Mouse (Mus musculus) liver, embryonic 16.5 days (tissue): ENCODE measurements around the gene Stbd1. TPM values are rescaled to one million over a fixed set of nuclear protein-coding genes. Genes with fewer than 3 reads are reported as not detected.

Experiments used
- ATAC-seq: fragments of 200-750 bp; cut with Nextera tagmentation; 2 replicates; pipeline ENCODE4 v1.8.0; 2017; ENCODE audit warnings: low read depth, mild to moderate bottlenecking, moderate number of reproducible peaks, moderate library complexity
- H3K27ac ChIP-seq: fragments of 300-500 bp; sonication (generic); 2 replicates; pipeline ENCODE4 v1.5.1; 2014; ENCODE audit warnings: mild to moderate bottlenecking, low read length
- H3K27me3 ChIP-seq: fragments of 300-500 bp; sonication (generic); 2 replicates; pipeline ENCODE4 v1.6.1; 2014; ENCODE audit warnings: low read depth, low read length, mixed read lengths; ENCODE audit not compliant: control insufficient read depth, insufficient read depth
- H3K36me3 ChIP-seq: fragments of 300-500 bp; sonication (generic); 2 replicates; pipeline ENCODE4 v1.6.1; 2014; ENCODE audit warnings: mild to moderate bottlenecking; ENCODE audit not compliant: control insufficient read depth, insufficient read depth
- H3K4me1 ChIP-seq: fragments of 300-500 bp; sonication (generic); 2 replicates; pipeline ENCODE4 v1.6.1; 2014; ENCODE audit warnings: low read depth, low read length, mixed read lengths; ENCODE audit not compliant: control insufficient read depth
- H3K4me2 ChIP-seq: fragments of 300-500 bp; sonication (generic); 2 replicates; pipeline ENCODE4 v1.6.1; 2014; ENCODE audit warnings: low read depth, low read length, mixed read lengths
- H3K4me3 ChIP-seq: fragments of 300-500 bp; sonication (generic); 2 replicates; pipeline ENCODE4 v1.5.1; 2014; ENCODE audit warnings: low read depth, mild to moderate bottlenecking, low read length
- H3K9ac ChIP-seq: fragments of 300-500 bp; sonication (generic); 2 replicates; pipeline ENCODE4 v1.6.1; 2014; ENCODE audit warnings: low read depth, low read length
- H3K9me3 ChIP-seq: fragments of 300-500 bp; sonication (generic); replicated peaks from 2 replicates; pipeline ENCODE4 v1.6.1; 2016; ENCODE audit warnings: low read length; ENCODE audit not compliant: control insufficient read depth
- WGBS: fragments of 180-500 bp; shearing (Covaris S2); extraction: QIAGEN DNeasy Blood & Tissue Kit; methylation state at CpG from one replicate; pipeline ENCODE4 v1.1.7; 2014; ENCODE audit not compliant: insufficient replicate concordance; 5-methylcytosine and 5-hydroxymethylcytosine counted together
- polyA plus RNA-seq: library from polyadenylated mRNA; unstranded; fragments of >200 nt; fragmentation: Nextera tagmentation; extraction: Ambion mirVana; gene quantifications from 2 replicates; pipeline ENCODE4 v1.2.1, GENCODE M21; 2015

The Stbd1 gene
- polyA plus RNA-seq, 1 experiment from 2014 or later = 58.8 TPM

DNA sequence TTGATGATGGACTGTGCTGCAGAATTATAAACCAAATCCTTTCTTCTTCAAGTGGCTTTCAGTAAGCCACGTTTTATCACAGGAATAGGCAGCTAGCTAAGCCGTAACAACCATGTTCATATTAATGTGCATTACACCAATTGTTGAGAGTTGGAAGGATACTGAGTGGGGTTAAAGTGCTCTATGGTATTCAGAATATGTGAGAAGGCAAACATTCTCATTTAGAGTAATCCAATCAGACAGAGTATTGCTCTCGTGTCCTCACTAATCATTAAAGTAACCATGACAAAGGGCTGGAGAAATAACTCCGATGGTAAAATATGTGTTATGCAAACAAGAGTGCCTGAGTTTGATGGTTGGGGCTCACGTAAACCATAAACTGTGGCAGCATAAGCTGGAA is 19.0 kb downstream of the Stbd1 start:
- H3K4me1 ChIP-seq = no peaks in the 10 kb centered on the region
- no peaks in the 10 kb centered on the region for H3K9me3 ChIP-seq
- H3K9ac ChIP-seq = no peak overlapping the region
- no peak overlapping the region for H3K4me3 ChIP-seq
- no peak overlapping the region for H3K4me2 ChIP-seq
- no peaks in the 10 kb centered on the region for H3K36me3 ChIP-seq
- WGBS = 59% methylated on average over 5 of the region's 5 CpGs
- no peaks in the 10 kb centered on the region for H3K27me3 ChIP-seq
- H3K27ac ChIP-seq = no peak overlapping the region
- no peak for ATAC-seq

DNA sequence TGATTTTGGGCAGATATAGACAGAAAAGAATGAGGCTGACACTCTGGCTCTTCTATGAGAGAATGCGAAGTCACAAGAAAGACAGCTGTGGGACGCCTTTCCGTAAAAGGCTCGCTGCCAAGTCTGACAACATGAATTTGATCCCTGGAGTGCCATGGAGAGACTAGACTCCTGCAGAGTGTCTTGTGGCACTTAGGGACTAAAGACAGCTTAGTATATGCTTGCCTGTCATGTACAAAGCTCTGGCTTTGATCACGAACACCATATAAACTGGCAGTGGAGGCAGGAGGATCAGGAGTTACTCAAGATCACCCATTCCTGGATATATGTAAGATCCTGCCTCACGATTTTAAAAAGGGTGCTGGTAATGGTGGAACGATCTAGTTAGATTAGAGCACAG is 25.1 kb downstream of the Stbd1 start:
- H3K4me1 ChIP-seq = no peaks in the 10 kb centered on the region
- H3K36me3 ChIP-seq = no peaks in the 10 kb centered on the region
- H3K9ac ChIP-seq = no peak overlapping the region
- no peak overlapping the region for H3K4me2 ChIP-seq
- WGBS = 64% methylated on average over 7 of the region's 7 CpGs
- H3K9me3 ChIP-seq = no peaks in the 10 kb centered on the region
- no peak for ATAC-seq
- H3K27ac ChIP-seq = no peak overlapping the region
- H3K27me3 ChIP-seq = no peaks in the 10 kb centered on the region
- H3K4me3 ChIP-seq = no peak overlapping the region

DNA sequence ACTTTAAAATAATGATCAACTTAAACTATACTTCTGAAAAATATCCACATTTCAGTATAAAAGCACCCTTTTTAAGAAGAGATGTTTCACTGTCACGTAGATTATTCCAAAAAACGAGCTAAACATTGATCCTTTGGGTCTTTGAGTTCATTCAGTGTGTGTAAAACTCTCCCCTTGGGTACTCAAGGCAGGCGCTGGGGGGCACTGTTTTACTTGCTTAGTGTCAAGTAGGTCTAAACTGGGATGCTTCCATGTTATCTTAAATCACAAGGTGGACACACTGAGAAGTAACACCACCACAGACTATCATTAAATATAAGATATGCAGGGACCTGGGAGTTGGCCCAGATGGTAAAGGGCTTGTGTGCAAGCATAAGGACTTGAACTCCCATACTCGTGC is 30.7 kb downstream of the Stbd1 start:
- no peak for ATAC-seq
- WGBS = 45% methylated on average over 4 of the region's 4 CpGs
- Histone ChIP-seq H3K9ac (no peak overlapping the region), H3K27ac (no peak overlapping the region), H3K27me3 (no peaks in the 10 kb centered on the region), H3K9me3 (no peaks in the 10 kb centered on the region), H3K4me1 (no peaks in the 10 kb centered on the region), H3K4me2 (no peak overlapping the region), H3K36me3 (no peaks in the 10 kb centered on the region), H3K4me3 (no peak overlapping the region)

DNA sequence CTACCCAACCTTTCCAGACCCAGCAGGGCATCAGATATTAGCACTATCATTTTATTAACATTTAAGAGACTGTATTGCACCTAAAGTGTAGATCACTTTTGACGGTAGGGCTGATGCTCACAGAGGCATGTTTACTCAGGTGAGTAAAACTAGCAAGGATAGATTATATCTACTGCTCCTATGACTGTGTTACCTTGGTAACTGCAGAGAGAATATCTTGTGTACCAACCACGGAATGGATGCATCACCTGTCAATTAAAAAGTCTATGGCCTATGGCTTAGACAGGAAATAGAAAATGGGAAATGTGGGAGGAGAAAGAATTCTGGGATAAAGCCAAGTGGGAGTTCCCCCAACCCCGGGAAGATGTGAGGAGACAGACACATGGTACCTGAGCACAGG is 32.1 kb downstream of the Stbd1 start:
- WGBS = 47% methylated on average over 3 of the region's 3 CpGs

DNA sequence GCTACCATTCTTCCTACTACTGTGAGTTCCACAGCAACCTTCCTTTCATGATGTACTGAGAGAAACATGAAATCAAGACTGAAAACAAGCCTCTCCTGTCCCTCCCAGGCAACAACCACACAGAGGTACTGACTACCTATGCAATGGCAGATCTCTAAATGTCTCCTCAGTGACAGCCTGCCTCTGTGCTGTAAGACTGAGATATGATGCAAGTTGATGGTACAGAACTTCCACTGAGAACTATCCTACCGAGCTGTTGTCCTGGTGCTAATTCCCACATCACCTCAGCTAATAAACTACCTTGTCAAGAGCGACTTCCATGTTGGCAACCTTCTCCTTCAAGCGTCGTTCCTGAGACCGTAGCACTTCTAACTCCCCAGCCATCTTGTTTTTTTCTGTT is 33.0 kb downstream of the Stbd1 start:
- no peak overlapping the region for H3K27ac ChIP-seq
- H3K4me3 ChIP-seq = no peak overlapping the region
- no peak overlapping the region for H3K4me2 ChIP-seq
- 65% methylated on average over 5 of the region's 5 CpGs for WGBS
- H3K9me3 ChIP-seq = no peaks in the 10 kb centered on the region
- H3K27me3 ChIP-seq = no peaks in the 10 kb centered on the region
- no peak overlapping the region for H3K9ac ChIP-seq
- H3K4me1 ChIP-seq = no peaks in the 10 kb centered on the region
- no peaks in the 10 kb centered on the region for H3K36me3 ChIP-seq
- ATAC-seq = no peak

More for the DNA sequence above, 32.1 kb downstream of the Stbd1 start:
- ATAC-seq = no peak
- Histone ChIP-seq H3K9me3 (no peaks in the 10 kb centered on the region), H3K4me1 (no peaks in the 10 kb centered on the region), H3K9ac (no peak overlapping the region), H3K4me3 (no peak overlapping the region), H3K36me3 (no peaks in the 10 kb centered on the region), H3K4me2 (no peak overlapping the region), H3K27me3 (no peaks in the 10 kb centered on the region), H3K27ac (no peak overlapping the region)

DNA sequence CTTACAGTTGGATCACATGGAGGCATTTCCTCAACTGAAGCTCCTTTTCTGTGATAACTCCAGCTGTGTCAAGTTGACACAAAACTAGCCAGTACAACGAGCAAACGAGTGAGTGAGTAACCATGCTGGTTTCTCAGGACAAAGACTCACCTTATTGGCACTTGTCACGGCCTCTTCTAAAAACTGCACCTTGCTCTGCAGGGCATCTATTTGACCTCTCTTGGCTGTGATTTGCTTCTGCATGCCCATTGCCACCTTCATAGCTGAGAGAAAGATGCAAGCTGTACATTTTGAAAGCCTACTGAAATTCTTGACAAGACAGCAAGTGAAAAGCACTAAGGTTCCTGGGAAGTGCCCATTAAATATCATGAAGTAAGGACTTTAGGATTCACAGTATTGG is 38.0 kb downstream of the Stbd1 start:
- Histone ChIP-seq H3K9ac (no peak overlapping the region), H3K36me3 (no peaks in the 10 kb centered on the region), H3K27me3 (no peaks in the 10 kb centered on the region), H3K27ac (no peak overlapping the region), H3K4me3 (no peak overlapping the region), H3K9me3 (no peaks in the 10 kb centered on the region), H3K4me2 (no peak overlapping the region), H3K4me1 (no peaks in the 10 kb centered on the region)
- 67% methylated on average over 3 of the region's 3 CpGs for WGBS
- no peak for ATAC-seq

Other genes starting within 250 kb of the Stbd1 start
- gene Nup54, start 167.8 kb upstream of the Stbd1 start, polyA plus RNA-seq = 23.0 and 28.0 TPM in 2 replicates
- gene Scarb2, start 96.2 kb upstream of the Stbd1 start, polyA plus RNA-seq = 7.8 and 8.0 TPM in 2 replicates
- gene Fam47e, start 48.0 kb upstream of the Stbd1 start, polyA plus RNA-seq = 8.4 and 8.6 TPM in 2 replicates
- gene Ccdc158, start 72.2 kb downstream of the Stbd1 start, polyA plus RNA-seq = 0.09 and 0.14 TPM in 2 replicates
- gene Shroom3, start 80.4 kb downstream of the Stbd1 start, polyA plus RNA-seq = 0.31 and 0.41 TPM in 2 replicates